Mouse (Mus musculus) kidney, adult 2 months (tissue): Measurements from ENCODE around the gene Pdzd7. TPM values are rescaled to one million over a fixed set of nuclear protein-coding genes. Genes with fewer than 3 reads are reported as not detected.
A peak's percentile ranks its signal among the peaks of the same experiment; 100 is the strongest.

Experiments
- DNase-seq: peaks from one replicate; pipeline ENCODE4 v3.0.0; 2021
- H3K27ac ChIP-seq: fragments of 200-500 bp; 2 replicates; pipeline ENCODE4 v1.5.1; 2012; ENCODE audit warnings: low read depth, low read length, control low read depth, inconsistent platforms; ENCODE audit not compliant: insufficient read depth
- H3K27me3 ChIP-seq: fragments of 200-500 bp; replicated peaks from 2 replicates; pipeline ENCODE4 v1.6.1; 2012; ENCODE audit warnings: mild to moderate bottlenecking, moderate library complexity, low read length, inconsistent platforms; ENCODE audit not compliant: control insufficient read depth, insufficient read depth
- H3K36me3 ChIP-seq: fragments of 200-500 bp; 2 replicates; pipeline ENCODE4 v1.6.1; 2012; ENCODE audit warnings: mild to moderate bottlenecking, moderate library complexity, low read length, inconsistent platforms; ENCODE audit not compliant: control insufficient read depth, insufficient read depth
- H3K4me1 ChIP-seq: fragments of 200-500 bp; 2 replicates; pipeline ENCODE4 v1.6.1; 2011; ENCODE audit warnings: low read length; ENCODE audit not compliant: control insufficient read depth, insufficient read depth
- H3K4me3 ChIP-seq: fragments of 200-500 bp; 2 replicates; pipeline ENCODE4 v1.5.1; 2011; ENCODE audit warnings: mild to moderate bottlenecking, low read depth, low read length, control low read depth; ENCODE audit not compliant: insufficient read depth
- CTCF ChIP-seq: fragments of 200-500 bp; conservative IDR thresholded peaks from 2 replicates; pipeline ENCODE4 v1.5.1; 2011; ENCODE audit warnings: low read depth, mild to moderate bottlenecking, control low read depth, low read length, moderate library complexity, mixed read lengths; ENCODE audit not compliant: insufficient read depth, insufficient read length
- POLR2A ChIP-seq: fragments of 200-500 bp; IDR thresholded peaks from one replicate; pipeline ENCODE4 v1.6.1; 2011; ENCODE audit warnings: low read depth, low read length, control low read depth
- WGBS: fragments of 180-500 bp; shearing (Covaris S2); methylation state at CpG from one replicate; pipeline ENCODE4 v1.1.7; 2018; 5-methylcytosine and 5-hydroxymethylcytosine counted together
- polyA plus RNA-seq: library from polyadenylated mRNA; depleted of rRNA; stranded (reverse); fragments of >200 nt; gene quantifications from 2 replicates; pipeline ENCODE4 v1.2.3, GENCODE M21; 2012

The Pdzd7 gene
- polyA plus RNA-seq, 1 experiment: 0.74 TPM

DNA sequence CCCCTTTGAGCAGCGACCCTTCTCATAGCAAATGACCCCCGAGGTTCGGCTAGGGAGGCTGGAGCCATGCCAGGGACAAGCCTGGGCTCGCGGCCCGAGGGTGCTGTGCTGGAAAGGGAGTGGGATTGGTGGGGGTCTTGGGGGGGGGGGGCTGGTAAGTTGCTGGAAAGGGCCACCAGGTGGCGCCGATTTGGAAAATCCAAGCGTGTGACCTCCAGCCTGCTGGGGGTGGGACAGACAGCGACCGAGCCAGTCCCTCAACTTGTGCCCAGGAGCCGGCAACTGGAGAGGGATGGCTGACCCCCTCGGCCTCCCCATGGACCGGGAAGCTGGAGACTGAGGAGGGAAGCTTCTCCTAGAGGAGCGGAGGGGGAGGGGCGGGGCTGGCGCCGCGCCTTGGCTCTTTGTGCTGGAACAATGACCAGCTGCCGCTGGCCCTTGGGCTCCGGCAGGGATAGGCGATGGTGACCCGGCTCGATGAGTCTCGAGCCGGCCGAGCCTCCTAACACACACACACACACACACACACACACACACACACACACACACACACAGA is 28.2 kb downstream of the Pdzd7 start:
- Histone ChIP-seq H3K27ac (peak overlapping the region; percentile 98), H3K4me1 (peaks cover 15% of the 10 kb centered on the region), H3K4me3 (peak overlapping the region; percentile 77), H3K27me3 (no peaks in the 10 kb centered on the region), H3K36me3 (no peaks in the 10 kb centered on the region)
- DNase-seq: peak; percentile 92
- WGBS: 0% methylated on average over 24 of the region's 27 CpGs
- TF ChIP-seq POLR2A: peak; percentile 7
- TF ChIP-seq CTCF: peak; percentile 32

DNA sequence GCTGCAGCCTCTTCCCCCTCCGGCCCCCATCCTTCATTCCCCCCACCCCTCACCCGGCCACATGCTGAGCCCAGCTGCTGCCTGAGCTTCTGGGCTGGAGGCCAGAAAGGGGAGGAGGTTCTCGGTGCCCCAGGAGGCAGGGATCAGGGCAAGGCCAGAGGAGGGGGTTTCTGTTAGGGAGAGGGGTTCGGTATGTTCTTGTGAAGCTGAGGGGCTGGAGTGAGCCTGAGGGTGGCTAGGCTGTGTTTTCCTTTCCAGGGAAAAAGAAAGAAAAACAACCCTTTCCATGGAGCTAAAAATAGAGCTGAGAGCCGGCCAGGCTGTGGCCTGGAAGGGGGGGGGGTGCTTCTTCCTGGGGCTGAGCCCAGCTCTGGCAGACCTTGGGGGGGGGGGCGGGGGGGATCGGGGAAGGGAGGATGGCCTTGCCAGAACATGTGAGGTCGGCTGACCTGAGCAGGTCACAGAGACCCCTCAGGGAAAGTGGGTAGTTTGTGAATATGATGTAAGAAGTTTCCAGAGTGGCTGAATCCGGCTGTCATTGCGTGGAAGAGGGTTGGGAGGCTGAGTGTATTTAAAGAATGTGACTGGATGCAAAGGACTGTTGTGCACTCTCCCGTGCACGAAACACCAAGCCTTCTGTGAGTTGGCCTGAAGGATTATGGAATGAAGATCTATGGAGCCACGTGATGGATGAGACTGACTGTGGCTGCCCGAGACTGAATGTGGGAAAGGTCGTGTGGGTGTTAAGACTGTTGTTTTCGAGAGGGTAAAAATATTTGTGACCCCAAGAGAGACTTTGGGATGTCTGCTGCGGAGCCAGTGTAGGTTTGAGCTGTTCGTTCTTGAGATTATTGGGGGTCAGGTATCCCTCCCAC is 28.9 kb downstream of the Pdzd7 start:
- DNase-seq: peak; percentile 94
- peak overlapping the region; percentile 79 for H3K4me3 ChIP-seq
- no peaks in the 10 kb centered on the region for H3K36me3 ChIP-seq
- H3K27me3 ChIP-seq: no peaks in the 10 kb centered on the region
- peak overlapping the region; percentile 85 for H3K27ac ChIP-seq
- no peak for TF ChIP-seq CTCF
- TF ChIP-seq POLR2A: no peak
- peaks cover 15% of the 10 kb centered on the region for H3K4me1 ChIP-seq
- under 1% methylated on average over 18 of the region's 18 CpGs for WGBS

DNA sequence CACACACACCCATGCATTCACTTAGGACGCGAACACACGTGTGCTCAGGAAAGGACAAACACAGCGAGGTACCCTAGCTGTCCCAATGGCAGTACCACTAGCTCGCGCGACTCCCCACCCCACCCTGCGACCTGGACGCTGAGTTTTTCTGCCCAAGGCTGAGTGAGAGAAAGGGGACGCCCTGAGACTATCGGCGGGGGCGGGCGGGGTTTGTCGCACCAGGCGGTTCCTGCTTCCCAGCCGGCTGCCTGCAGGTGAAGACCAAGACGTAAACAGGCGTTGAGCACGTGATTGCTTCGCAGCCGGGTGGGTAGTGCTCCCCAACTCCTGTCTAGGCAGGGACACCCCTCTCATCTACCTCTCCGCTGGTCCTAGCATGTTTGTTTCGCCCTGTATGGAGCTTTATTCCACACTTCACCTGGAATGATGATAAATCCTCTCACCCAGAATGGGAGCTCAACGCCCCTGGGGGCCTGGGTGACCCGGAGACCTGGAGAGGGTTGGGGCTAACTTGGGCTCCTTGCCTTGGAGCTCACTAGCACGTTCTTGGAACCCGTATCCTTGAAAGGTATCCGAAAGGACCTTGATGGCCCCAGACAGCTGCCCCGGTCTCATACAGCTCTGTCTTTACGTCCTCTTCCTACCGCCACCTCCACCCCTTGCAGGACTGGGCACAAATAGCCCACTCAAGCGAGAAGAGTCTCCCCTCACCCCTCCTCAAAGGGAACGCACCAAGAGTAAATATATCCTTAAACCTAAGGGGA is 29.8 kb downstream of the Pdzd7 start:
- Histone ChIP-seq H3K4me1 (peaks cover 11% of the 10 kb centered on the region), H3K36me3 (no peaks in the 10 kb centered on the region), H3K4me3 (peak overlapping the region; percentile 79), H3K27ac (peak overlapping the region; percentile 85), H3K27me3 (no peaks in the 10 kb centered on the region)
- no peak for TF ChIP-seq POLR2A
- TF ChIP-seq CTCF: no peak
- under 1% methylated on average over 34 of the region's 34 CpGs for WGBS
- peak; percentile 76 for DNase-seq

DNA sequence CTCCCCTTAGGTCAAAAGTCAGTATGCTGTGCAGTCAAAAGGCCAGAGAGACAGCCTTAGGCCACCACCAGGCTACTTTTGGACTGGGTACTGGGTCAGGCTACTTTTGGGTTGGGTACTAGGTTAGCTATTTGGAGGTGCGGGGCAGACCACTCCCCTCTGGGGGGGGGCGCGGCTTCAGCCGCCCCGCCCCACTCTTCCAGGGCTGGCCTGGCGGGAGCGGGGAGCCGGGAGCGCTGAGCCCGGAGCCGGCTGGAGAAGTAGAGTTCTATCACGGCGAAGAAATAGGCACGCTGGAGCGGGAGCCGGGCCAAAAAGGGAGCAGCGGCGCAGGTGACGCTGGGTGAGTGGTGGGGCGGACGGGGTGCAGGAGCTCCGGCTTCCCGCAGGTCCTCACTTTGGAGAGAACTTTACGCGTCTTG is 30.5 kb downstream of the Pdzd7 start:
- peaks cover 10% of the 10 kb centered on the region for H3K4me1 ChIP-seq
- no peak for TF ChIP-seq POLR2A
- TF ChIP-seq CTCF: 0 out of 2 replicates have a peak, but pooled peaks have one; percentile 7
- DNase-seq: peak; percentile 92
- WGBS: 1% methylated on average over 25 of the region's 25 CpGs
- peak overlapping the region; percentile 85 for H3K27ac ChIP-seq
- H3K4me3 ChIP-seq: peak overlapping the region; percentile 79
- H3K27me3 ChIP-seq: no peaks in the 10 kb centered on the region
- no peaks in the 10 kb centered on the region for H3K36me3 ChIP-seq

DNA sequence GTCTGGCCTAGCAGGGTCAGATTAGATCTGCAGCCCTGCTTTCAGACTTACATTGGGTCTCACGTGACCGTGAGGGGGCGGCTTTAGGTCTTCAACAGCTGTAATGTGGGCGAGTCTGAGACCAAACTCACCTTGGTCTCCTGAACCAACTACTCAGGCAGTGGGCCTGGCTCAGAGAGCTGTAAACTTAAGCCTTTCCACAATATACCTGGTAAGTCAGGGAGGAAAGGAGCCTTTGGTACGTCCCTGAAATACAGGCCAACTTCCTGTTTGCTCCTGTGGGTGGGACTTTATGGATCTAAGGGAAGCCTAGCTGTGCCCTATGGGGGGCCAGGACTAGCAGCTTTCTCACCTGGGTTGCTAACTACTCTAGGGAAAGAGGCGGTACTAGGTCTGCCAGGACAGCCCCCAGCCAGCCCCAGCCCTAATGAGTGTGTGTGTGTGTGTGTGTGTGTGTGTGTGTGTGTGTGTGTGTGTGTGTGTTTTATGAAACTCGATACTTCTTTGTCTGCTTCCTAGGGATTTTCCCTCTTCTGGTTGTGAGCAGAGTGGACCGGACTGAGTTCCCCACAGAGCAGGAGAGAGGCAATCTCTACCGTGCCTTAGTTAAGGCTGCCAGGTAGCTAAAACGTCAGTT is 31.1 kb downstream of the Pdzd7 start, which contains the start of gene Lzts2:
Lzts2 (plus strand) TSS at position 80 of the 637 bp plus-strand sequence.
- WGBS: 11% methylated on average over 10 of the region's 10 CpGs
- H3K4me1 ChIP-seq: peaks cover 10% of the 10 kb centered on the region
- TF ChIP-seq CTCF (no peak), POLR2A (no peak)

DNA sequence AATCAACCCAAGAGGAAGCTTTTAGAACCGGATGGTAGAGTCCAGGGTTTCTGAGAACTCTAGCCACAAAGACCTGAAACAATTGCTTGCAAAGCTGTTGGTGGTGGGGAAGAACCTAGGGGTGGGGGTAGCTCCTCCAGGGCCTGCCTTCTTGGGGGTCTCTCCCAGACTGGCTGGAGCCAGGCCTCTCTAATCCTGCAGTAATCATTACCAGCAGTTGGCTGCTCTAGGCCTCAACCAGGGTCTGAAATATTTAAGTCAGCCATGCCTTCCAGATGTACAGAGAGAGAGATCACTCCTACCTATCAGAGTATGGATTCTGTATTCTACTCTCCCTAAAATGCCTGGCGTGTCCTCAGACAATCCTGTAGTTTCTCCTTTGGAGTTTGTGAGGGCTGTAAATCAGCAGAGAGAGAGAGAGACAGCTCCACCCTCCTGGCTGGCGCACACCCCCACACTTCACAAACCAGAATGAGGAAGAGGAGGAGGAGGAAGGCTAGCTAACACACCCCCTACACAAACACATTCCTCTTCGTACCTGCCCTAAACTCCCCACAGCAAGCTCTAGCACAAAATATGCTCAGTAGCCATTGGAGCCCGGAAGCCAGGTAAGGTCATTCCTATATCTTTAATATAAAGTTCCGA is 31.8 kb downstream of the Pdzd7 start:
- H3K4me1 ChIP-seq: peaks cover 7% of the 10 kb centered on the region
- DNase-seq: no peak
- H3K27me3 ChIP-seq: no peaks in the 10 kb centered on the region
- WGBS: 54% methylated on average over 6 of the region's 6 CpGs
- H3K36me3 ChIP-seq: no peaks in the 10 kb centered on the region
- peak overlapping the region; percentile 85 for H3K27ac ChIP-seq
- H3K4me3 ChIP-seq: no peak overlapping the region
- TF ChIP-seq CTCF (no peak), POLR2A (no peak)

More for the DNA sequence above, 31.1 kb downstream of the Pdzd7 start, which contains the start of gene Lzts2:
- H3K36me3 ChIP-seq: no peaks in the 10 kb centered on the region
- no peaks in the 10 kb centered on the region for H3K27me3 ChIP-seq
- no peak for DNase-seq
- H3K27ac ChIP-seq: peak within 1 kb of the TSS; percentile 85
- peak within 1 kb of the TSS; percentile 79 for H3K4me3 ChIP-seq
